Mouse (Mus musculus) lung, postnatal 0 days (tissue): ENCODE measurements at regions not wholly inside any gene's neighbourhood (a gene's known extent, or its start where the extent isn't known, plus 50 kb on each side); places are given as distances from the start of the nearest gene placed in this dataset.

ENCODE experiments used
- CTCF ChIP-seq: IDR thresholded peaks from 2 replicates; pipeline ENCODE4 v1.5.1; 2016; ENCODE audit warnings: antibody characterized with exemption, mild to moderate bottlenecking
- EP300 ChIP-seq: IDR thresholded peaks from 2 replicates; pipeline ENCODE4 v1.6.1; 2016; ENCODE audit warnings: antibody characterized with exemption, mild to moderate bottlenecking, control low read depth

DNA sequence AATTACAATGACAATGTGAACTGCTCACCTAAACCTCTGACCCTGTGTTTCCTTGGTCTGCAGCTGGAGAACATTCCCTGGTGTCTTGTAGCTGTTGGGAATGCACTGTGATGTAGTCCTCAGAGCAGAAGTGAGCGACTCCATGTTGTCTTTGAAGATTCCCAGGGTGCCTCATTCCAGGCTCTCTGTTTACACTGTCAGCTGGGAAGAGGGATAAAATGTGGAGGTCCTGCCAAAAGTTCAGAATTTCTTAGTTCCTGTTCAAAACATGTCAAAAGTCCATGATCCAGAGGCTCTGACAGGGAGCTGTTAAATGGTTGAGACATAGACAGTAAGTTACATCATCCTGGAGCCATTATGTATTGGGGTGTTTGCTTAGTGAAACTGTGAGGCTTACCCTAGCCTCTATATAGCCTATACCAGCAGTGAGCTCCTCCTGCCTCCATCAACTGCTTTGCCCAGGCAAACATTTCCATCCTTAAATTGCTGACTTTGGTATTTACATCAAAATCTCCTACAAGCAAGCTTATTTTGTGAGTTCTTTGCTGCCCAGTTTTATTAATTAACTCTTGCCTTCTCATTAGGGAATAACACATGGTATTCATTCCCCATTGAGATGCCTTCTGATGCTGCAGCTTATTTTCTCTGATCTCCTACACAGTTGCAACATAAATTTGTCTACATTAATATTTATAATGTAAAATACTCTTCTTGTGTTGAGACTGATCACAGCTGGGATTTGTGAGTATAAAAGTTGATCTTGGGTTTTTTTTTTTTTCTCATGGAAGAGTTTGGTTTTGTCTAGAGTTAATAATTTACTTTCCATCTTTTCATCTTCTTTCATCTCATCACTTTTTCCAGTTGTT, 1170.2 kb downstream of the Sorcs3 start:
- no peak for TF ChIP-seq EP300
- TF ChIP-seq CTCF: no peak
